Mouse (Mus musculus) brain, embryonic 14.5 days (tissue): ENCODE measurements around the gene Cped1. TPM values are rescaled to one million over a fixed set of nuclear protein-coding genes. Genes with fewer than 3 reads are reported as not detected.

Experiments
- DNase-seq: peaks from one replicate; pipeline ENCODE4 v3.0.0-alpha.2; 2011; ENCODE audit warnings: low read depth
- CTCF ChIP-seq: fragments of 200-500 bp; IDR thresholded peaks from 2 replicates; pipeline ENCODE4 v1.5.1; 2012; ENCODE audit warnings: inconsistent platforms, mild to moderate bottlenecking, moderate library complexity, borderline replicate concordance; ENCODE audit not compliant: insufficient read depth, insufficient read length; ENCODE audit errors: extremely low read depth
- POLR2A ChIP-seq: fragments of 200-500 bp; IDR thresholded peaks from 2 replicates; pipeline ENCODE4 v1.6.1; 2012; ENCODE audit warnings: mild to moderate bottlenecking, inconsistent platforms, borderline replicate concordance; ENCODE audit not compliant: poor library complexity, insufficient read depth, insufficient read length, severe bottlenecking; ENCODE audit errors: extremely low read depth
- polyA plus RNA-seq: library from polyadenylated mRNA; depleted of rRNA; stranded (reverse); fragments of >200 nt; gene quantifications from 2 replicates; pipeline ENCODE4 v1.2.3, GENCODE M21; 2012

Cped1 gene
- polyA plus RNA-seq, 1 experiment: 4.3 TPM

- DNase-seq: no peak
- TF ChIP-seq POLR2A (no peak), CTCF (no peak)
Observed at GRCm38 (mm10) chr6:22064341-22064740, 78.6 kb downstream of the Cped1 start.

- no peak for DNase-seq
- no peak for TF ChIP-seq POLR2A
- TF ChIP-seq CTCF: no peak
Observed at GRCm38 (mm10) chr6:22070603-22071322, 85.0 kb downstream of the Cped1 start.

GRCm38 (mm10) chr6:22071323-22071840 is 85.7 kb downstream of the Cped1 start:
- DNase-seq: peak; percentile 59
- TF ChIP-seq CTCF (no peak), POLR2A (no peak)

GRCm38 (mm10) chr6:22072737-22073136 is 87.0 kb downstream of the Cped1 start:
- DNase-seq: no peak
- no peak for TF ChIP-seq CTCF
- no peak for TF ChIP-seq POLR2A

- DNase-seq: no peak
- no peak for TF ChIP-seq CTCF
- TF ChIP-seq POLR2A: no peak
Observed at GRCm38 (mm10) chr6:22074232-22075083, 88.7 kb downstream of the Cped1 start.

GRCm38 (mm10) chr6:22078686-22079264 is 93.1 kb downstream of the Cped1 start:
- peak; percentile 67 for DNase-seq
- TF ChIP-seq CTCF (no peak), POLR2A (no peak)

- no peak for TF ChIP-seq POLR2A
- no peak for TF ChIP-seq CTCF
Observed at GRCm38 (mm10) chr6:22086056-22086455, 100.3 kb downstream of the Cped1 start.

GRCm38 (mm10) chr6:22088346-22089064 is 102.8 kb downstream of the Cped1 start:
- DNase-seq: peak; percentile 56
- TF ChIP-seq POLR2A: no peak
- peak; percentile 74; the same call in 1 of the 2 replicates for TF ChIP-seq CTCF

More at GRCm38 (mm10) chr6:22086056-22086455, 100.3 kb downstream of the Cped1 start:
- no peak for DNase-seq

GRCm38 (mm10) chr6:22091773-22092172 is 106.1 kb downstream of the Cped1 start:
- no peak for DNase-seq
- TF ChIP-seq CTCF: no peak
- TF ChIP-seq POLR2A: no peak

GRCm38 (mm10) chr6:22093792-22094191 is 108.1 kb downstream of the Cped1 start:
- TF ChIP-seq CTCF: no peak
- TF ChIP-seq POLR2A: no peak
- no peak for DNase-seq
